Mouse (Mus musculus) layer of hippocampus, postnatal 36 days (tissue): ENCODE measurements at regions not wholly inside any gene's neighbourhood (a gene's known extent, or its start where the extent isn't known, plus 50 kb on each side); places are given as distances from the start of the nearest gene placed in this dataset.

Experiments
- DNase-seq, 2 experiments: peaks; one replicate each; pipeline ENCODE4 v3.0.0; 2022

- DNase-seq: no peak
Observed at GRCm38 (mm10) chr13:90738513-90738912, 166.6 kb downstream of the Atp6ap1l start.

- no peak for DNase-seq
Observed at GRCm38 (mm10) chr13:90733265-90733664, 171.9 kb downstream of the Atp6ap1l start.

GRCm38 (mm10) chr13:90729078-90729477, 176.1 kb downstream of the Atp6ap1l start:
- no peak for DNase-seq

- DNase-seq: no peak
Observed at GRCm38 (mm10) chr13:90727816-90728215, 177.3 kb downstream of the Atp6ap1l start.

- DNase-seq: no peak
Observed at GRCm38 (mm10) chr13:90725053-90725827, 179.9 kb downstream of the Atp6ap1l start.

GRCm38 (mm10) chr13:90724598-90724997, 180.6 kb downstream of the Atp6ap1l start:
- DNase-seq: no peak

GRCm38 (mm10) chr13:90723533-90723898, 181.6 kb downstream of the Atp6ap1l start:
- no peak for DNase-seq

GRCm38 (mm10) chr13:90722599-90723532, 182.3 kb downstream of the Atp6ap1l start:
- DNase-seq: no peak

- no peak for DNase-seq
Observed at GRCm38 (mm10) chr13:90684324-90684723, 220.8 kb downstream of the Atp6ap1l start.

- DNase-seq: no peak
Observed at GRCm38 (mm10) chr13:90679162-90680010, 225.8 kb downstream of the Atp6ap1l start.

GRCm38 (mm10) chr13:90673823-90674222, 231.3 kb downstream of the Atp6ap1l start:
- no peak for DNase-seq

- no peak for DNase-seq
Observed at GRCm38 (mm10) chr13:90673079-90673478, 232.1 kb downstream of the Atp6ap1l start.

- no peak for DNase-seq
Observed at GRCm38 (mm10) chr13:90661567-90662141, 243.5 kb downstream of the Atp6ap1l start.

GRCm38 (mm10) chr13:90660950-90661349, 244.2 kb downstream of the Atp6ap1l start:
- no peak for DNase-seq

GRCm38 (mm10) chr13:90659087-90659486, 246.1 kb downstream of the Atp6ap1l start:
- no peak for DNase-seq

GRCm38 (mm10) chr13:90646356-90646755, 258.8 kb downstream of the Atp6ap1l start:
- no peak for DNase-seq

GRCm38 (mm10) chr13:90644216-90644615, 260.9 kb downstream of the Atp6ap1l start:
- DNase-seq: no peak

GRCm38 (mm10) chr13:90643575-90644215, 261.5 kb downstream of the Atp6ap1l start:
- no peak for DNase-seq

- peak in 1 of 2 experiments; percentile 10 for DNase-seq
Observed at GRCm38 (mm10) chr13:90643109-90643508, 262.0 kb downstream of the Atp6ap1l start.

- no peak for DNase-seq
Observed at GRCm38 (mm10) chr13:90642206-90642823, 262.8 kb downstream of the Atp6ap1l start.
